Mouse (Mus musculus): ENCODE results near the gene Crcp.
A peak's percentile ranks its signal among the peaks of the same experiment; 100 is the strongest.

DNA sequence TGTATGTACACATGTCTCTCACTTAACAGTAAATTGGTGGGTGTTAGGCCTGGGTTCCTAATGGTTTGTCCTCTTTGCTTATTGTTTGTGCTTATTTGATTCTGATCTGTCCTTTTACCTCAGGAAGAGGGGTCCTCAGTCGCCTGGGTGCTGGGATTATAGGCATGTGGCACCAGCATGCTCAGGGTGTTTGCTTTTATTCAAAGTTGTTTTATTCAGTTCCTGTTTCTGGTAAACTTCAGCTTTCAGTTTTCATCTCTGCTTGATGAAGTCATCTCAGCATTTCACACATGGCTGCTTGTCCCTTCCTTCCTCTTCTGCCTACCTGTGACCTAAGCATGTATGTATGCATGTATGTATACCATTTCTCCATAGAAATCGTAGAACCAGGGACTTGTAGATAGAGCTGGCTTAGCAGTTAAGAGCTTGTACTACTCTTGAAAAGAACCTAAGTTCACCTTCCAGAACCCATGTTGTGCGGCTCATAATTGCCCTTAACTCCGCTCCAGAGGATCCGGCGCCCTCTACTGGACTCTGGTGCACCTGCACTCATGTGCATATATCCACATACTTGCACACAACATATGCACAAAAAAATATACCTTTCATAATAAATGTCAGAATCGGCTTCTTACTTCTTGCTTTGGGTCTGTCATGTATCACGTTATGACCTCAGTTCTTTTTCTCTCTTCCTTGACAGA is 52.2 kb downstream of the Crcp start:
- TF ChIP-seq CTCF (IDR thresholded peaks at IDR 0.05; ENCODE audit: low read depth, low read length) (peak; percentile 46), POLR2A (IDR thresholded peaks at IDR 0.05; ENCODE audit: extremely low read depth, insufficient read depth, low read length) (no peak)
